Mouse (Mus musculus): ENCODE measurements at regions not wholly inside any gene's neighbourhood (a gene's known extent, or its start where the extent isn't known, plus 50 kb on each side); places are given as distances from the start of the nearest gene placed in this dataset.
A peak's percentile ranks its signal among the peaks of the same experiment; 100 is the strongest.

- no peak for DNase-seq (ENCODE audit: low read depth, low spot score)
These were observed 1827.2 kb downstream of the Poteg start for GRCm38 (mm10) chr8:29274668-29275067.

- no peak for DNase-seq (ENCODE audit: low read depth, low spot score)
These were observed 1831.2 kb downstream of the Poteg start for GRCm38 (mm10) chr8:29278711-29279110.

DNA sequence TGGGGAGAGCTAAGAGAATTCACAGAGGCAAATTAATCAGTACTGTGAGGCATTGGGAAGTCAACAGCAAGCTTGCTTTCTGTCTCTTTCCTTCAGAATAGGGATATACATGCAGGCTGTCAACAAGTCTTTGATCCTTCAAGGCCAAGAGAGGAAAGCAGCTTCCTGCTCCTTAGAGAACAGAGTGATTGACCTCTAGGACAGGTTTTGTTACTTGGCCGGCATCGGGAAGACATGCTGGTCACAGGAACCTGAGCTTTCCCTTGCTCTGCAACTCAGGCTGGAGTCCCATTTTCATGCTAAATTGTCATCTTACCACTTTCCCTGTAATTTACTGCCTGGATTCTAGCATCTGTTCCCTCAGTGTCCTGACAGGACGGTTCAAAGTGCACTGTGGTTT lies 1831.8 kb downstream of the Poteg start:
- DNase-seq (ENCODE audit: low read depth, low spot score), result peak; percentile 59

GRCm38 (mm10) chr8:29290386-29290785 lies 1842.9 kb downstream of the Poteg start:
- DNase-seq (ENCODE audit: low read depth, low spot score), result peak; percentile 47
